Mouse (Mus musculus) midbrain, embryonic 13.5 days (tissue): ENCODE measurements at regions not wholly inside any gene's neighbourhood (a gene's known extent, or its start where the extent isn't known, plus 50 kb on each side); places are given as distances from the start of the nearest gene placed in this dataset.

Experiments
- ATAC-seq: fragments of 200-750 bp; cut with Nextera tagmentation; 2 replicates; pipeline ENCODE4 v1.8.0; 2017; ENCODE audit warnings: mild to moderate bottlenecking, moderate TSS enrichment, moderate library complexity
- H3K27ac ChIP-seq: fragments of 300-500 bp; sonication (generic); 2 replicates; pipeline ENCODE4 v1.5.1; 2015; ENCODE audit warnings: inconsistent platforms, mild to moderate bottlenecking, moderate library complexity
- H3K27me3 ChIP-seq: fragments of 300-500 bp; sonication (generic); 2 replicates; pipeline ENCODE4 v1.6.1; 2015; ENCODE audit warnings: mild to moderate bottlenecking, inconsistent platforms
- H3K36me3 ChIP-seq: fragments of 300-500 bp; sonication (generic); 2 replicates; pipeline ENCODE4 v1.6.1; 2015; ENCODE audit warnings: mild to moderate bottlenecking, inconsistent platforms
- H3K4me1 ChIP-seq: fragments of 300-500 bp; sonication (generic); replicated peaks from 2 replicates; pipeline ENCODE4 v1.6.1; 2015; ENCODE audit warnings: inconsistent platforms
- H3K4me2 ChIP-seq: fragments of 300-500 bp; sonication (generic); replicated peaks from 2 replicates; pipeline ENCODE4 v1.6.1; 2015; ENCODE audit warnings: moderate library complexity, mild to moderate bottlenecking, inconsistent platforms
- H3K4me3 ChIP-seq: fragments of 300-500 bp; sonication (generic); replicated peaks from 2 replicates; pipeline ENCODE4 v1.5.1; 2015; ENCODE audit warnings: mild to moderate bottlenecking, inconsistent platforms
- H3K9ac ChIP-seq: fragments of 300-500 bp; sonication (generic); replicated peaks from 2 replicates; pipeline ENCODE4 v1.6.1; 2015; ENCODE audit warnings: mild to moderate bottlenecking, inconsistent platforms
- H3K9me3 ChIP-seq: fragments of 300-500 bp; sonication (generic); 2 replicates; pipeline ENCODE4 v1.6.1; 2016; ENCODE audit warnings: mild to moderate bottlenecking, inconsistent platforms
- WGBS: fragments of 180-500 bp; shearing (Covaris S2); methylation state at CpG from one replicate; pipeline ENCODE4 v1.1.7; 2015; 5-methylcytosine and 5-hydroxymethylcytosine counted together

GRCm38 (mm10) chr8:26852921-26853320, 124.2 kb upstream of the Zfp703 start:
- no peak overlapping the region for H3K9ac ChIP-seq
- no peak for ATAC-seq
- H3K4me3 ChIP-seq = no peak overlapping the region
- WGBS = 87% methylated on average over 8 of the region's 8 CpGs
- H3K9me3 ChIP-seq = no peaks in the 10 kb centered on the region
- H3K27me3 ChIP-seq = no peaks in the 10 kb centered on the region
- no peaks in the 10 kb centered on the region for H3K36me3 ChIP-seq
- H3K27ac ChIP-seq = no peak overlapping the region
- H3K4me1 ChIP-seq = peaks cover 4% of the 10 kb centered on the region; the same call in 1 of the 2 replicates
- H3K4me2 ChIP-seq = no peak overlapping the region

GRCm38 (mm10) chr8:26854557-26855238, 122.4 kb upstream of the Zfp703 start:
- H3K36me3 ChIP-seq = no peaks in the 10 kb centered on the region
- no peak overlapping the region for H3K4me2 ChIP-seq
- no peak overlapping the region for H3K4me3 ChIP-seq
- H3K27me3 ChIP-seq = no peaks in the 10 kb centered on the region
- WGBS = 81% methylated on average over 12 of the region's 12 CpGs
- H3K27ac ChIP-seq = no peak overlapping the region
- no peak overlapping the region for H3K9ac ChIP-seq
- ATAC-seq = no peak
- no peaks in the 10 kb centered on the region for H3K9me3 ChIP-seq
- no peaks in the 10 kb centered on the region for H3K4me1 ChIP-seq

- ATAC-seq = no peak
- Histone ChIP-seq H3K36me3 (no peaks in the 10 kb centered on the region), H3K27me3 (no peaks in the 10 kb centered on the region), H3K4me1 (no peaks in the 10 kb centered on the region), H3K9ac (no peak overlapping the region), H3K27ac (no peak overlapping the region), H3K9me3 (no peaks in the 10 kb centered on the region), H3K4me3 (no peak overlapping the region), H3K4me2 (no peak overlapping the region)
- WGBS = 85% methylated on average over 6 of the region's 6 CpGs
These were observed 121.9 kb upstream of the Zfp703 start for GRCm38 (mm10) chr8:26855256-26855655.

GRCm38 (mm10) chr8:26864571-26864970, 112.6 kb upstream of the Zfp703 start:
- 94% methylated on average over 2 of the region's 2 CpGs for WGBS
- no peak for ATAC-seq
- no peak overlapping the region for H3K4me3 ChIP-seq
- H3K27me3 ChIP-seq = no peaks in the 10 kb centered on the region
- no peak overlapping the region for H3K4me2 ChIP-seq
- H3K27ac ChIP-seq = no peak overlapping the region
- no peaks in the 10 kb centered on the region for H3K4me1 ChIP-seq
- H3K36me3 ChIP-seq = no peaks in the 10 kb centered on the region
- H3K9ac ChIP-seq = no peak overlapping the region
- H3K9me3 ChIP-seq = no peaks in the 10 kb centered on the region

GRCm38 (mm10) chr8:26864971-26865370, 112.2 kb upstream of the Zfp703 start:
- Histone ChIP-seq H3K27me3 (no peaks in the 10 kb centered on the region), H3K4me1 (no peaks in the 10 kb centered on the region), H3K4me2 (no peak overlapping the region), H3K9ac (no peak overlapping the region), H3K27ac (no peak overlapping the region), H3K36me3 (no peaks in the 10 kb centered on the region), H3K9me3 (no peaks in the 10 kb centered on the region), H3K4me3 (no peak overlapping the region)
- WGBS = 93% methylated on average over 10 of the region's 10 CpGs
- ATAC-seq = no peak

- Histone ChIP-seq H3K27ac (no peak overlapping the region), H3K27me3 (no peaks in the 10 kb centered on the region), H3K4me2 (no peak overlapping the region), H3K36me3 (no peaks in the 10 kb centered on the region), H3K9me3 (peaks cover 4% of the 10 kb centered on the region; the same call in 1 of the 2 replicates), H3K9ac (no peak overlapping the region), H3K4me1 (no peaks in the 10 kb centered on the region), H3K4me3 (no peak overlapping the region)
- 50% methylated on average over 6 of the region's 6 CpGs for WGBS
- no peak for ATAC-seq
These were observed 108.8 kb upstream of the Zfp703 start for GRCm38 (mm10) chr8:26868101-26868848.

- Histone ChIP-seq H3K9ac (no peak overlapping the region), H3K27me3 (no peaks in the 10 kb centered on the region), H3K4me3 (no peak overlapping the region), H3K9me3 (peaks cover 4% of the 10 kb centered on the region; the same call in 1 of the 2 replicates), H3K4me2 (no peak overlapping the region), H3K27ac (no peak overlapping the region), H3K36me3 (no peaks in the 10 kb centered on the region), H3K4me1 (no peaks in the 10 kb centered on the region)
- 94% methylated on average over 2 of the region's 2 CpGs for WGBS
- ATAC-seq = no peak
These were observed 108.3 kb upstream of the Zfp703 start for GRCm38 (mm10) chr8:26868849-26869110.

GRCm38 (mm10) chr8:26871838-26872237, 105.3 kb upstream of the Zfp703 start:
- H3K27me3 ChIP-seq = no peaks in the 10 kb centered on the region

GRCm38 (mm10) chr8:26872382-26872781, 104.7 kb upstream of the Zfp703 start:
- Histone ChIP-seq H3K27ac (no peak overlapping the region), H3K9ac (no peak overlapping the region), H3K4me1 (no peaks in the 10 kb centered on the region), H3K4me2 (no peak overlapping the region), H3K36me3 (no peaks in the 10 kb centered on the region), H3K4me3 (no peak overlapping the region), H3K9me3 (peaks cover 4% of the 10 kb centered on the region; the same call in 1 of the 2 replicates), H3K27me3 (no peaks in the 10 kb centered on the region)
- 95% methylated on average over 3 of the region's 3 CpGs for WGBS
- no peak for ATAC-seq

More at GRCm38 (mm10) chr8:26871838-26872237, 105.3 kb upstream of the Zfp703 start:
- Histone ChIP-seq H3K4me3 (no peak overlapping the region), H3K9me3 (peaks cover 4% of the 10 kb centered on the region; the same call in 1 of the 2 replicates), H3K27ac (no peak overlapping the region), H3K9ac (no peak overlapping the region), H3K36me3 (no peaks in the 10 kb centered on the region), H3K4me2 (no peak overlapping the region), H3K4me1 (no peaks in the 10 kb centered on the region)
- 94% methylated on average over 7 of the region's 7 CpGs for WGBS
- ATAC-seq = no peak

- no peak for ATAC-seq
- no peak overlapping the region for H3K4me3 ChIP-seq
These were observed 104.3 kb upstream of the Zfp703 start for GRCm38 (mm10) chr8:26872815-26873214.

GRCm38 (mm10) chr8:26880177-26880576, 96.9 kb upstream of the Zfp703 start:
- WGBS = 76% methylated on average over 7 of the region's 7 CpGs
- Histone ChIP-seq H3K4me3 (no peak overlapping the region), H3K4me2 (no peak overlapping the region), H3K36me3 (no peaks in the 10 kb centered on the region), H3K27ac (no peak overlapping the region), H3K9me3 (no peaks in the 10 kb centered on the region), H3K9ac (no peak overlapping the region), H3K4me1 (no peaks in the 10 kb centered on the region), H3K27me3 (no peaks in the 10 kb centered on the region)
- ATAC-seq = no peak

More at GRCm38 (mm10) chr8:26872815-26873214, 104.3 kb upstream of the Zfp703 start:
- no peak overlapping the region for H3K27ac ChIP-seq
- H3K36me3 ChIP-seq = no peaks in the 10 kb centered on the region
- H3K9me3 ChIP-seq = peaks cover 4% of the 10 kb centered on the region; the same call in 1 of the 2 replicates
- no peaks in the 10 kb centered on the region for H3K4me1 ChIP-seq
- 81% methylated on average over 8 of the region's 8 CpGs for WGBS
- no peaks in the 10 kb centered on the region for H3K27me3 ChIP-seq
- no peak overlapping the region for H3K4me2 ChIP-seq
- H3K9ac ChIP-seq = no peak overlapping the region

- Histone ChIP-seq H3K36me3 (no peaks in the 10 kb centered on the region), H3K27me3 (no peaks in the 10 kb centered on the region), H3K27ac (no peak overlapping the region), H3K4me2 (no peak overlapping the region), H3K9ac (no peak overlapping the region), H3K4me1 (no peaks in the 10 kb centered on the region), H3K4me3 (no peak overlapping the region), H3K9me3 (no peaks in the 10 kb centered on the region)
- ATAC-seq = no peak
- WGBS = 82% methylated on average over 7 of the region's 7 CpGs
These were observed 95.6 kb upstream of the Zfp703 start for GRCm38 (mm10) chr8:26881268-26882120.
